Mouse (Mus musculus) megakaryocyte, adult 5-6 weeks (primary cell): ENCODE measurements around the gene Emcn. TPM values are rescaled to one million over a fixed set of nuclear protein-coding genes. Genes with fewer than 3 reads are reported as not detected.
A peak's percentile ranks its signal among the peaks of the same experiment; 100 is the strongest.

Experiments
- ATAC-seq: 2 replicates; pipeline ENCODE4 v1.8.0; 2016; ENCODE audit warnings: mild to moderate bottlenecking, inconsistent platforms; ENCODE audit not compliant: poor library complexity, severe bottlenecking
- total RNA-seq, 2 experiments: library from RNA; stranded (forward) in 1 of 2; stranded (reverse) in 1 of 2; fragments of 153-499, 151-499 nt in 1 of 2; fragments of 221-1000, 200-1000 nt in 1 of 2; gene quantifications; 2 replicates each; pipeline versions ENCODE4 v1.2.3 to v1.2.4; 2015 to 2017

Gene Emcn
- total RNA-seq, 2 experiments from 2014 or later: not detected

DNA sequence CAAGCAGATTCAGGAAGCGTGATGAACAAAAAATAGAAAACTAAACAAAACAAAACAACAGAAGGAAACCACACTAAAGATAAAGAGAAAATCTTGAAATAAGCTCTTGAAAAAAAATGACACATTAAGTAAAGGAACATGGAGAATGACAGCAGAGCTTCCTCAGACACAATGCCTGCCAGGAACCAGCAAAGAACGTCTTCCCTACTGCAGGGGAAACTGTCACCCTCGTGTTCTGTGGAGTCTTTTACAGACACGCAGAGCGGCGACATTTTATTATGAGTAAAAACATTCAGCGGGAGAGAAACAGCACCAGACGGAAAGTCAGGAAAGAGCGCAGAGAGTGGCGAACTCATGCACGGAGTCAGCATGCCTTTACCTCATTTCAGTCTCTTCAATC, 54.7 kb downstream of the Emcn start:
- no peak for ATAC-seq

DNA sequence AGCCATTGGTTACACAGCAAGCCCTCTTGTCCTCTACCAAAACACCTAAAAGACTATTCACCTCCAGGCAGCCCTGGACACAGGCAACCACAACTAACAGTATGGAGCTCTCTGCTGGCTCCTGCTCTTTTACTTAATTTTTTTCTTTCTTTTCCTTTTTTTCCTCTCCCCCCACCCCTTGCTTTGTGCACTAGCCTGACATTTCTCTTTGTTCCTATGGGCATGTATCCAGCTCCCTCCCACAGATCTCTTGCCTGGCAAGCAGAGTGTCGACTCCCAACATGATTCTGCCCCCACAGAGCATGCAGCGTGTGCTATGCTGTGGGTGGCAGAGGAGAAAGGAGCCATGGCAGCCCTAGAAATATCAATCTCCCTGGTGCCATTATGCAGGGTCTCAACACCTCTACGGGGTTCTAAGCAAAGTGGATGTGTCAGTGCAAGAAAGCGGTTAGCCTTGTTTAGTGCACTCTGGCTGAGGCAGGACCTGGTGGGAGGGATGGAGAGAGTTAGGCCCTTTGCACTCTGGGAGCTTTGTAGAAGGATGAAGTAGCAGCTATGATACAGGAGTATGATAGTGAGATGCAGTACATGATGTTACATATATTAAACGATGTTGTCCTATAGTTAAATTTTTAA, 74.7 kb downstream of the Emcn start:
- no peak for ATAC-seq

- peak; percentile 24; the same call in 1 of the 2 replicates for ATAC-seq
Observed at GRCm38 (mm10) chr3:137418636-137419035, 77.8 kb downstream of the Emcn start.

DNA sequence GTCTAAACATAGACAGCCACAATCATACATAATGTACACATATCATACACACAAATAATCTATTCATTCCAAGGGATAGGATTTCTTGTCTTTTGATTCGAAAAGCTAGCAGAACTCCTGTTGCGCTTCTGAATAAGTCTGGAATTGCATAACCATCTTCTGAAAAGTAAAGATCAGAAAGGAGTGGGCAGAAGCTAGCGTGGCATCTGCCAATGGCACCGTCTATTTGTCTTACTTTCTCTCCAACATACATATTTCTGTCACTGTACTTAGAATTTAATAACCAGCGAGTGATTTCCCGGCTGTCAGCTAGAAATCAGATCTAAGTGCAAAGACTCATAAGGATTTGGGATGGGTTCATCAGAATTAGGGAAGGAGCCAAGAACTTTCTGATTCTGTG, 88.6 kb downstream of the Emcn start:
- no peak for ATAC-seq

DNA sequence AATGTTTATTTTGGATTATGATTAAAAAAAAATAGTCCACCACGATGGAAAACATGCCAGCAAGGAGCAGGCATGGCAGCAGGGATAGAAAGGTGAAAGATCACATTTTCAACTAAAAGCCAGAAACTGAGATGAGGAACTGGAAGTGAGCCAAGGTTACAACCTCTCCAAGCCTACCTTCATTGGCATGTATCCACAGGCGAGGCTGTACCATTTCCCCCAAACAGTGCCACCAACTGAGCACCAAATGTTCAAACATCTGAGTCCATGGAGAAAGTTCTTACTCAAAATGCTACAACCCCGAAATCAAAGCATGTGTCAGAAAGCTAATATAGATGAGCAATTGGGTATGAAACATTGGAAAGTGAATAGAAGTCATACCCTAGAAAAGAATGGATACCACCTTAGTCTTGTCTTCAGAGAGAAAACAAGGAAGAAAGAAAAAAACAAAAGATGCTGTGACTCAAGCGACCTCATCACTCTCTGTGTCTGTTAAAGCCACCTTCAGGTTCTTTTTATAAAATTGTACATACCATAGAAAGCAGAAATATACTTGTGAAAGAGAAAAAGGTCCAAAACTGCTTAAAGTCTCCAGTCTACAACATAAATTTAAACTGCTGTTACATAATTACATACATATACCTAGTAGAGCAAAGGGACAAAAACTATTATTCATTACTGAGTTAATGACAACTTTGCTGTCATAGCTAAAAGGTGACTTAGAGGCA, 124.2 kb downstream of the Emcn start:
- ATAC-seq: no peak

- ATAC-seq: no peak
Observed at GRCm38 (mm10) chr3:137465953-137466352, 125.1 kb downstream of the Emcn start.

- no peak for ATAC-seq
Observed at GRCm38 (mm10) chr3:137466766-137467165, 125.9 kb downstream of the Emcn start.

GRCm38 (mm10) chr3:137467386-137467785, 126.5 kb downstream of the Emcn start:
- no peak for ATAC-seq

DNA sequence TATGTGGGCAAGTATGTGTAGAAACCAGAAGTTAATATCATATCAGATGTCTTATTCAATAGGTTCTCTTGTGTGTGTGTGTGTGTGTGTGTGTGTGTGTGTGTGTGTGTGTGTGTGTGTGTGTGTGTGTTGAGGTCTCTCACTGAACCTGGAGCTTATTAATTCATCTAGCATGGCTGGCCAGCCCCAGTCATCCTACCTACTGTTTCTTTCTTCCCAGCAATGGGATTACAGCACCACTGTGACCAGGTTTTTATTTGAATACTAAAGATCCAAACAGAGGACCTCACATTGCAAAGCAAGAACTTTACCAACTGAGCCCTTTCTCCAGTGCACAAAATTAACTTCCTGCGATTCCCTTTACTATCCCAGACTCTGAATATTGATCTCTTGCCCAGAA, 131.3 kb downstream of the Emcn start:
- no peak for ATAC-seq

DNA sequence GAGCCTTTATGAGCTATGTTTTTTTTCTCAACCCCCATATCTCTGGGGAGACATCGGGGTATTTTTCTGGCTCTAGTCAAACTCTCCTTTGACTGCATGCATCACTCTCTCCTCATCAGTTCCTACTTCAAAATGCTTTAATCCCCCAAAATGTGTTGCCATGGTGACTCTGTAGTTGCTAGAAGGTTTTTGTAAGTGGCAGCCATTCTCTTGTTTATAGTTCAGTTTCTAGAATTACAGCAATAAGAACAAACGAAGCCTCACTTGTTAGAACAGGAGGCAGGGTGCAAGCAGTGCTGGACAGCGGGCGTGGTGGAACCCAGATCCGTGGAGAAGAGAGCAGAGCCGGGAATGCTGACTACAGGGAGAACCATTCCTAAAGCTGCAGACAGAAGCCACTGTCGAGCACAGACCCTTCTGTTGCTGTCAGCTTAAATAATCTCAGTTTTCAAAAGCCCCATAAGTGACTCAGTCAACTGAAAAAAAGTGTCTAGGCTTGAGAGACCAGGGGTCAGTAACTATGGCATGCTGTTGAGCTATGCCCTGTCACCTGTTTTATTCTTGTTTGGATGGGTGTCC, 139.0 kb downstream of the Emcn start:
- no peak for ATAC-seq

- ATAC-seq: no peak
Observed at GRCm38 (mm10) chr3:137481157-137481556, 140.3 kb downstream of the Emcn start.
